Mouse (Mus musculus) embryonic facial prominence, embryonic 10.5 days (tissue): Measurements from ENCODE around the gene Rbfox3. TPM values are rescaled to one million over a fixed set of nuclear protein-coding genes. Genes with fewer than 3 reads are reported as not detected.

Experiments
- DNase-seq: peaks from one replicate; pipeline ENCODE4 v3.0.0-alpha.2; 2017; ENCODE audit warnings: low spot score
- H3K27ac ChIP-seq: fragments of 300-500 bp; sonication (generic); replicated peaks from 2 replicates; pipeline ENCODE4 v1.5.1; 2016; ENCODE audit warnings: mild to moderate bottlenecking
- H3K27me3 ChIP-seq: fragments of 300-500 bp; sonication (generic); replicated peaks from 2 replicates; pipeline ENCODE4 v1.6.1; 2016; ENCODE audit warnings: low read depth, mild to moderate bottlenecking; ENCODE audit not compliant: poor library complexity, severe bottlenecking
- H3K36me3 ChIP-seq: fragments of 300-500 bp; sonication (generic); replicated peaks from 2 replicates; pipeline ENCODE4 v1.6.1; 2016; ENCODE audit warnings: mild to moderate bottlenecking, moderate library complexity
- H3K4me1 ChIP-seq: fragments of 300-500 bp; sonication (generic); 2 replicates; pipeline ENCODE4 v1.6.1; 2016
- H3K4me3 ChIP-seq: fragments of 300-500 bp; sonication (generic); 2 replicates; pipeline ENCODE4 v1.5.1; 2016; ENCODE audit warnings: mild to moderate bottlenecking, moderate library complexity
- H3K9me3 ChIP-seq: fragments of 300-500 bp; sonication (generic); 2 replicates; pipeline ENCODE4 v1.6.1; 2016; ENCODE audit warnings: mild to moderate bottlenecking
- WGBS: fragments of 180-500 bp; shearing (Covaris S2); methylation state at CpG from one replicate; pipeline ENCODE4 v1.1.7; 2016; 5-methylcytosine and 5-hydroxymethylcytosine counted together
- polyA plus RNA-seq: library from polyadenylated mRNA; unstranded; fragments of >200 nt; fragmentation: Nextera tagmentation; extraction: Ambion mirVana; gene quantifications from 2 replicates; pipeline ENCODE4 v1.2.1, GENCODE M21; 2016

Gene Rbfox3
- polyA plus RNA-seq, 1 experiment from 2014 or later: 2.3 TPM

DNA sequence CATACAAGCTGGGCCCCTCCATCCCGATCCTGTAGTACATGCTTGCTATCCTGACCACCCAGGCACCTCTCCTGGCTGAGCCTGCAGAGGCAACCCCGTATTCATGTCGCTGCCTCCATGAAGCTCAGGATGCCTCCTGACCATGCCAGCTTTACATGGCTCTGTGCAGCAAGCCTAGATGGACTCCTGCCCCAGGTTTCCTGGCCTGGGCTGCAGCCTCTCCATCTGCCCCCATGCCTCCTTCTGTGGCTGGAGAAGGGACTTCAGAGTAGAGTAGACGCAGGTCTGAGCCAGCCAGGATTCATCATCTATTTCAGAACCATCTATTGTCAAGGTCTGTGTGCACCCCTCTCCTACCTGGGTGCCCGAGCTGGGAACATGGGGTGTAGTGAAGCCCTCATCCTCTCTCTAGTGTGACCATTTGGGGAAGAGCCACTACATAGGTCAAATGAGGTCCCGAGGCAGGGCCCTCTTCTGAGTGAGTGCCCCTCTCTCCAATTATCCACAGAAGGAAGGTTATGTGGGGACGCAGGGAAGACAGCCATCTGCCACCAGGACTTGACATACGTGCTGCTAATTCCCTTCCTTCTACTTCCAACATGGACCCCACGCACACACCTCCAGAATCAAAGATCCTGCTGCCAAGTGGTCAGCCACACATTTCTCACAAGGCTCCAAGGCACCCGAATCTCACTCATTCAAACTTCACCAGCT, 153.0 kb downstream of the Rbfox3 start:
- H3K9me3 ChIP-seq: no peaks in the 10 kb centered on the region
- H3K36me3 ChIP-seq: no peaks in the 10 kb centered on the region
- H3K4me3 ChIP-seq: no peak overlapping the region
- DNase-seq: no peak
- H3K4me1 ChIP-seq: peaks cover 21% of the 10 kb centered on the region
- no peak overlapping the region for H3K27ac ChIP-seq
- WGBS: 84% methylated on average over 10 of the region's 10 CpGs
- H3K27me3 ChIP-seq: no peaks in the 10 kb centered on the region

DNA sequence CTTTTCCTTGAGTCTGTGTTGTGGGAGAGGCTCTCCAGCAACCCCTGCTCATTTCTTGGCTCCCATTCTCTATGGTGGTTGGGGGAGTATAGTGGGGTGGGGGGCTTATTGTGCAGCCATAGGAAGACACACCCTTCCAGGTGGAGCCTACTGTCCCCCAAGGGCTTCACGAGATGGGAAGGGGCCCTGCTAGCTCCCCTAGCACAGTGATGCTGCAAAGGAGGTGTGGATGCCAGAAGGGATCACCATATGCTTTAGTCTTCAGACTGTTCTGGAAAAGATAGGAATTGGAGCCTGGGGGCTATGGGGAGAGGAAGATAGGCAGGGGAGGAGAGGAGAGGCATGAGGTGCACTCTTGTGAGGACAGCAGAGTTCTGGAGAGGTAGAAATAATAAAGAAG, 153.9 kb downstream of the Rbfox3 start:
- no peak overlapping the region for H3K4me3 ChIP-seq
- peaks cover 21% of the 10 kb centered on the region for H3K4me1 ChIP-seq
- H3K9me3 ChIP-seq: no peaks in the 10 kb centered on the region
- H3K27me3 ChIP-seq: no peaks in the 10 kb centered on the region
- DNase-seq: no peak
- WGBS: 78% methylated on average over 1 of the region's 1 CpGs
- H3K27ac ChIP-seq: no peak overlapping the region
- no peaks in the 10 kb centered on the region for H3K36me3 ChIP-seq

DNA sequence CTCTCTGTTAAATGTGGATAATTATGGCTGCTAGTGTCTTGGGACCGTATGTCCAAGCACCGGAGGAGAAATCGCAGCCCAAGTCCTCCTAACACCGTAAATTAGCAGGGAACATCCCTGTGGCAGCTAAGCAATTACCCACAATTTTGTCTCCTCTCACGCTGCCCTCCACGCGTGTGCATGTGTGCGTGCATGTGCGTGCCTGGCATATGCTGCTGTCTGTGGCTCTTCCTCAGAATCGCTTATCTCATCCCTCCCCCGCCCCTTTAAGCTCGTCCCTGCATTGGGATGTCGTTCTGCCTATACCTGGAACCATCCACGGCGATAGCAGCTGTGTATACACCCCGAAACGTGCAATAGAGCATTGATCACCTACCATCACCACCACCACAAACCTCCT, 156.4 kb downstream of the Rbfox3 start:
- WGBS: 86% methylated on average over 17 of the region's 17 CpGs
- Histone ChIP-seq H3K9me3 (no peaks in the 10 kb centered on the region), H3K36me3 (no peaks in the 10 kb centered on the region), H3K4me3 (no peak overlapping the region), H3K27ac (no peak overlapping the region), H3K4me1 (peaks cover 21% of the 10 kb centered on the region), H3K27me3 (no peaks in the 10 kb centered on the region)
- DNase-seq: no peak

DNA sequence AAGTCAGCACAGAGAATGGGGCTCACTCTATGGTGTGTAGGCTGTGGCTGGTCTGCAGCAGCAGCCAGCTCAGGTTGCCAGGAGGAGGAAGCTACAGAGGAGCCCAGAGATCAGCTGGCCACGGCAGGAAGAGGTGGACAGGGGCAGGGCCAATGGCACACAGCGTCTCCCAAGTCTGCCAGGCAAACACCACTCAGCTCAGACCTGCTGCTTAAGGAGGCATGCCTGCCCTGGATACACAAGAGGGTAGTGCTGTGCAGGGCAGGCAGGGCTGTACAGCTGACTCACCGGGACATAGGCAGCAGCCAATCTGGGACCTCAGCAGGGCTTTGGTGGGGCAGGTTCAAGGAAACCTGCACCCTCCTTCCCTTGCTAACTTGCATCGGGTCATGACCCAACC, 156.9 kb downstream of the Rbfox3 start:
- Histone ChIP-seq H3K36me3 (no peaks in the 10 kb centered on the region), H3K27me3 (no peaks in the 10 kb centered on the region), H3K4me3 (no peak overlapping the region), H3K9me3 (no peaks in the 10 kb centered on the region), H3K4me1 (peaks cover 21% of the 10 kb centered on the region), H3K27ac (0 out of 2 replicates have a peak overlapping the region, but pooled peaks have one; percentile 8)
- 59% methylated on average over 4 of the region's 4 CpGs for WGBS
- no peak for DNase-seq

DNA sequence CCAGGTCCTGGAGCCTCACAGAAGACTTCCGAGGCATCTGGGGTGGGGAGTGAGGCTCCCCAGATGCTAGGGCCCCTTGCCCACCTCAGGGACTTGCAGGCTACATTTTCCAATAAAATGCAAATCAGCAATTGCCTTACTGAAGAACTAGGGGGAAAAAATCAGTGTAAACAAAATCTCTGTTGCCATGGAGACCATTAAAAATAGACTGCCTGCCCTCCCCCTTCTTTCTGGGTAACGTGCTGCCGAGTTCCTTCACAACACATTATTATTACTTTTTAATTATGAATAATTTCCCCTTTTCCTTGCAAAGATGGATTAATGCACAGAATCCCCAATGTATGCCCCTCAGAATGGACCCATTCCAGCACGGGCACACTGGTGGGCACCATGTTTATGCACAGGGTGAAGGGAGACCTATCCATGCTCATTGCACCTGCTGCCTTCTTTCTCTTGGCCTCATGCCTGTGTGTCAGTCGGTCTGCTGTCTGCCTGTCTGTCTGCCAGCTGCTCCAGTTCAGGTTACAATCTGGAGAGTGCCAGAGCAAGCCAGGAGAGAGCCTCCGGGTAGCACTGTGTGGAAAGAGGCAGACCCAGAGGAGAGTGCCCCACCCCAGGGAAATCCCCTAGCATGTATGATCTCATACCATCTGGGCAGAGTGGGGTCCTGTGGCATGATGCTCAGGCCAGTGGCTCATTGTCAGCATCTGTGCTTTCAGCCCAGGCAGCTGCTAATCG, 159.3 kb downstream of the Rbfox3 start:
- no peak for DNase-seq
- no peaks in the 10 kb centered on the region for H3K36me3 ChIP-seq
- H3K9me3 ChIP-seq: no peaks in the 10 kb centered on the region
- H3K4me1 ChIP-seq: peaks cover 25% of the 10 kb centered on the region
- WGBS: 75% methylated on average over 7 of the region's 7 CpGs
- H3K27me3 ChIP-seq: peaks cover 9% of the 10 kb centered on the region; the same call in 1 of the 2 replicates
- no peak overlapping the region for H3K27ac ChIP-seq
- H3K4me3 ChIP-seq: no peak overlapping the region

DNA sequence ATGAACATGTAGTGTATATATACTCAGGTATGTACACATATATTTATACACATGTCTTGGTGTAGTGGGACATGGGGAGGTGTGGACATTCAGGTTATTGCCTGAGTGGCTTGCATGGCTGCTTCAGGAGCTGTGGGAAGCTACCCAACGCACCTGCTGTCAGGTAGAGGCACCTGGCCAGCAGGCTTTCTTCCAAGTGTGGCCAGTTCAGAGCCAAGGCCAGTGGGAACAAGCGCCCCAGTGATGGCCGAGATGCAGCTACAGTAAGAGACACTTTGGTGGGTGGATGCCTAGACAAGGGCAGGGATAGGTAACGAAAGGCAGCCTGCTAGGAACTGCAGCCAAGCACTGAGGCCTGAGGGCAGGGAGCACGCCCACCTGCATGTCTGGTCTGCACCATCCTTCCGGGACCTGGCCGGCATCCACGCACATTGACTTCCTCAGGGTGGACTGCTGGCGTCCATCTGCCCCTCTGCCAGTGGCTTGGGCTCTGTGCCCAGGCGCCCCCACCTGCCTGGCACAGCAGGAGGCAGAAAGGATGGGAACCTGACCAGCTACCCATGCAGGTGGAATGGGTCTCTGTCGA, 160.6 kb downstream of the Rbfox3 start:
- H3K36me3 ChIP-seq: no peaks in the 10 kb centered on the region
- peaks cover 19% of the 10 kb centered on the region for H3K27me3 ChIP-seq
- WGBS: 82% methylated on average over 11 of the region's 11 CpGs
- no peaks in the 10 kb centered on the region for H3K9me3 ChIP-seq
- no peak overlapping the region for H3K4me3 ChIP-seq
- no peak for DNase-seq
- H3K27ac ChIP-seq: no peak overlapping the region
- peaks cover 22% of the 10 kb centered on the region for H3K4me1 ChIP-seq

DNA sequence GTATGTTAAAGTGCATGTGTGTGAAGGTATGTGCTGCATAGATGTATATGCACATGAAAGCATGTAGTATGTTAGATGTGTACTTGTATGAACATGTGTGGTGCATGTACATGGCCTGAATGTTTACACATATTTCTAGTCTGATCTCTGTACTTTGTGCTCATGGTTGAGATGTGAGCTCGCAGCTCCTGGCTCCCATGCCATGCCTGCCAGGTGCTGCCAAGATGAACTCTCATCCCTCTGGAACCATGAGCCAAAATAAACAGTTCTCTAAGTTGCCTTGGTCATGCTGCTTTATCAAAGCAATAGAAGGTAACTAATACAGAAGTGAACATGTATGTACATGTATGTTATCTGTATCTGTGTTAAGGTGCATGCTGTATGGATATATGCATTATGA, 161.9 kb downstream of the Rbfox3 start:
- WGBS: 85% methylated on average over 1 of the region's 1 CpGs

DNA sequence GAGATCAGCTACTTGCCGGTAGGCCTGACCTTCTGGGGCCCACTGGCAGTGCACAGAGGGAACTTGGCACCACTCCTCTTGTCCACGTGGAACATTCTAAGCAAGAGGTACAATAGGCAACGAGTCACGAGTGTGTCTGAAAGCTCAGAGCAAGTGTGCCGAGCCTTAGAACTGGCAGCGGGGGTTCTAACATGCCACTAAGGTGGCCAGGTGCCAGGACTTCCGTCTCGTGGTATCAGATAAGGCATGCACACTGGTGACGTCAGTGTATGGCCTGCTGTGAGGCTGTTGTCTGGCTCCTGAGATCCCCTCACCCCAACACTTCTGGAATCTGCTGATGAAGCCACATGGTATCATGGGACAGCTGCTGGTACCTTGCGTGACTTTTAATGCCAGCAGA, 162.8 kb downstream of the Rbfox3 start:
- H3K4me3 ChIP-seq: no peak overlapping the region
- no peak overlapping the region for H3K27ac ChIP-seq
- no peak for DNase-seq
- WGBS: 81% methylated on average over 10 of the region's 10 CpGs
- peaks cover 41% of the 10 kb centered on the region for H3K27me3 ChIP-seq
- H3K36me3 ChIP-seq: no peaks in the 10 kb centered on the region
- H3K4me1 ChIP-seq: peaks cover 21% of the 10 kb centered on the region
- no peaks in the 10 kb centered on the region for H3K9me3 ChIP-seq

More for the DNA sequence above, 161.9 kb downstream of the Rbfox3 start:
- no peak overlapping the region for H3K27ac ChIP-seq
- H3K4me3 ChIP-seq: no peak overlapping the region
- H3K36me3 ChIP-seq: no peaks in the 10 kb centered on the region
- peaks cover 22% of the 10 kb centered on the region for H3K4me1 ChIP-seq
- DNase-seq: no peak
- H3K27me3 ChIP-seq: peaks cover 32% of the 10 kb centered on the region
- H3K9me3 ChIP-seq: no peaks in the 10 kb centered on the region

DNA sequence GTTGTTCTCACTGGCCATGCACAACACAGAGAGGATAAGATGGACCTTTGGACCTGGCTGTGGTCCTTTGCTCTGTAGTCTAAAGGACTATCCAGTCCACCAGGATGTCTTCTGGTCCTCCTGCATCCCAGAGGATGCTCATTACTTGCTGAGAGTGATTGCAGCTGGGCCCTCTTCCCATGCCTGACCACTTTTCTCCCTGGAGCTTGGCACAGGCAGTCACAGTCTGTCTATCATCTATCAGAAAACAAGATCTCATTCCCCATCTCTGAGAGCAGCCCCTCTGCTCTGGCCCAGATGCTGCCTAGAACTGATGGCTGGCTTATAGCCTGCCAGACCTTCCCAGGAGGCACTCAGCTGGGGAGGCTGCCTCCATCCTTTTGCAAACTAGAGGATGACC, 166.1 kb downstream of the Rbfox3 start:
- Histone ChIP-seq H3K36me3 (no peaks in the 10 kb centered on the region), H3K27ac (0 out of 2 replicates have a peak overlapping the region, but pooled peaks have one; percentile 20), H3K27me3 (peaks cover 61% of the 10 kb centered on the region), H3K4me3 (no peak overlapping the region), H3K4me1 (peaks cover 21% of the 10 kb centered on the region), H3K9me3 (no peaks in the 10 kb centered on the region)
- DNase-seq: no peak

DNA sequence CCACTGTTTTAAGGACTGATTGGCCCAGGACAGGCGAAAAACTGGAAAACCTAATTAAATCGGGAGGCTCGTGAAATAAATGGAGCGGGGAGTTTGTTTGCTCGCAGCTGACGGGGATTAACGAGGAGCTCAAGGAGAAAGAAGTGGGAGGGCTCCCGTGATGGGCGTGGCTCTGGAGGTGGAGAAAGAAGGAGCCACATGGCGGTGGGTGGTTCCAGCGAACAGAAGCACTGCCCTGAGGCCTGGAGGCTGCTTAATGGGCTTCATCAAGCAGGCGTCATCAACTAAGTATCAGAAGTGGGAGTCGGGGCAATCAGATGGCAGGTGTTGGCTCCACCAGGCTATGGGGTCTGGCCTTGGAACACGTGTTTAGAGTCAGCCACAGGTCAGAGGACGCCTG, 166.6 kb downstream of the Rbfox3 start:
- H3K4me3 ChIP-seq: peak overlapping the region; percentile 37
- no peaks in the 10 kb centered on the region for H3K36me3 ChIP-seq
- no peaks in the 10 kb centered on the region for H3K9me3 ChIP-seq
- peaks cover 25% of the 10 kb centered on the region for H3K4me1 ChIP-seq
- 3% methylated on average over 15 of the region's 15 CpGs for WGBS
- H3K27ac ChIP-seq: no peak overlapping the region
- peak; percentile 60 for DNase-seq
- peaks cover 65% of the 10 kb centered on the region for H3K27me3 ChIP-seq

DNA sequence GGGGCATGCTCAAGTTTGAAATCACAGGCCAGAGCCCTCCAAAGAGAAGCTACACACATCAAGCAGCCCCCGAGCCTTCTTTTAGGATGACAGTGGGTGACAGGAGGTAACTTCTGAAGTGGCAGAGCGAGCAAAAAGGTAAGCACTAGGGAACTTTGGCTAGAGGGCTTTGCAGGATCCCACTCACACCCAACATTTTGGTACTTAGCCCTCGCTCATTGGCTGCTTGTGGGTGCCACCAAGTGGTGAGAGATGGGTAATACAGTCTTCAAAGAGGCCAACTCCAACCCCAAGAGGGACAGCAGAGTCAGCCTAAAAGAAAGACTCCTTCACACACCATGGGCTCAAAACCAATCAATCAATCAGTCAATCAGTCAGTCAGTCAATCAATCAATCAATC, 168.6 kb downstream of the Rbfox3 start:
- Histone ChIP-seq H3K4me1 (peaks cover 45% of the 10 kb centered on the region), H3K27ac (no peak overlapping the region), H3K9me3 (no peaks in the 10 kb centered on the region), H3K4me3 (no peak overlapping the region), H3K36me3 (no peaks in the 10 kb centered on the region), H3K27me3 (peaks cover 63% of the 10 kb centered on the region)
- 21% methylated on average over 3 of the region's 3 CpGs for WGBS
- DNase-seq: peak; percentile 42

DNA sequence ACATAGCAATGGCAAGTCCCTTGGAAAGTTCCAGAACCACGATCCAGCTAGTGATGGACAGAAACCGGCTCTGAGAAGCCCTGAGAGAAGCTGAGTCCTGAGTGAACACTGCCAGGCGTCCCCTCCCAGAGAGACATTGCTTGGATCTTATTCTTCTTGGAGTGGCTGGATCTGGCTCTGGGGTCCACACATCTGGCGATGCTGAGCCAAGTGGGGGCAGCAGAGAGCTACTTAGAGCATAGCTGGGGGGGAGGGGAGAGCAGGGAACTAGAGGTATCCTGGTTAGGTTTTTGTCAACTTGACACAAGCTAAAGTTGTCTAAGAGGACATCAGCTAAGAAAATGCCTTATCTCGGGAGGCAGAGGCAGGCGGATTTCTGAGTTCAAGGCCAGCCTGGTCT, 170.1 kb downstream of the Rbfox3 start:
- peaks cover 44% of the 10 kb centered on the region for H3K4me1 ChIP-seq

DNA sequence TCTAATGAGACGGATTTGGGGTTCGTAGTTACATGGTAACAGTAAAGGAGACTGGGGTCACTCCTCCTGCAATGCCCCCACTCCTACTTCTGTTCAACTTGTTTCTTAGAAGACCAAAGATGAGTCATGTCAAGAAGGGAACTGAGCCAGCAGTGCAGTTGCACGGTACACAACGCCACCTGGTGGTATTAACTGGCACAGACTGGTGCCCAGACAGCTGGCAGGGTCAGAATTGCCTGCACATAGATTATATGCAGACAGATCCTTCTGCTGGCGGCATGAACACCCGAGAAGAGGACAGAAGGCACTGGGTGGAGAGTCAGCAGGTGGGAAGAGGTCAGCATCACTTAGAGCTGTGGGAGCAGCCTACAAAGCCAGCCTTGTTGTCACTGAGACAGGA, 171.4 kb downstream of the Rbfox3 start:
- Histone ChIP-seq H3K27ac (no peak overlapping the region), H3K27me3 (peaks cover 43% of the 10 kb centered on the region), H3K36me3 (no peaks in the 10 kb centered on the region), H3K4me3 (no peak overlapping the region), H3K4me1 (peaks cover 46% of the 10 kb centered on the region), H3K9me3 (no peaks in the 10 kb centered on the region)
- 12% methylated on average over 6 of the region's 6 CpGs for WGBS
- peak; percentile 70 for DNase-seq

More for the DNA sequence above, 170.1 kb downstream of the Rbfox3 start:
- DNase-seq: no peak
- Histone ChIP-seq H3K27me3 (peaks cover 55% of the 10 kb centered on the region), H3K4me3 (no peak overlapping the region), H3K27ac (no peak overlapping the region), H3K9me3 (no peaks in the 10 kb centered on the region), H3K36me3 (no peaks in the 10 kb centered on the region)
- 40% methylated on average over 6 of the region's 6 CpGs for WGBS
